Mouse (Mus musculus) c-Kit-positive CD71-positive TER-119-positive erythroid progenitor cells, embryonic 14.5 days (primary cell): ENCODE measurements around the gene Zfp955b.
"Not testable (repeated sequence)": the region's sequence is repeated elsewhere in the genome, so short reads cannot be mapped to it uniquely, and the experiment has no call there.

Source experiments
- DNase-seq: peaks from one replicate; pipeline ENCODE4 v3.0.0-alpha.2; 2013; ENCODE audit warnings: low spot score

Gene Zfp955b

GRCm38 (mm10) chr17:33289039-33289875, at the start of gene Zfp955b:
Gene Zfp955b (plus strand): TSS chr17:33289544.
- not testable (repeated sequence) for DNase-seq

GRCm38 (mm10) chr17:33254530-33255318, 34.6 kb upstream of the Zfp955b start, which contains the start of gene Zfp955a:
Gene Zfp955a (minus strand): TSS chr17:33255145.
- not testable (repeated sequence) for DNase-seq

- DNase-seq, result not testable (repeated sequence)
Observed at GRCm38 (mm10) chr17:33255319-33255657, 34.1 kb upstream of the Zfp955b start.

DNA sequence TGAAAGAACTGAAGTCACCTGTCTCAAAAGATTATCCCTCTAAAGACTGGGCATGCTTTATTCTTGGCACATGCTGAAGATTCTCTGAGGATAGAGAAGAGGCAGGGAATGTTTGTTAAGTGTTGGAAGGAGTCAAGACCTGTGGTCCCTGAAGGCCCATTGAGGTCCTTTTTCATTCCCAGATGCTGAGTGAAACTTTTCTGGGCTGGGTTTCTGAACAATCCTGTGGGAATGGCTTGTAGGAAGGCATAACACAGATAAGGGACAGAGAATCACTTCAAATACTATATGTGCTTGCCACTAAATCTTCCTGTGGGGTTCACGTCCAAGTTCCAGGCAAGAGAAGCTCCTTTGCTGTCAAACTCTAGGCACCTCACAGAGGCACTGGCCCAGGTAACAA, 25.0 kb upstream of the Zfp955b start, which contains the start of gene Olfr63:
Gene Olfr63 (plus strand): TSS at position 301 of the 400 bp plus-strand sequence.
- no peak for DNase-seq

DNA sequence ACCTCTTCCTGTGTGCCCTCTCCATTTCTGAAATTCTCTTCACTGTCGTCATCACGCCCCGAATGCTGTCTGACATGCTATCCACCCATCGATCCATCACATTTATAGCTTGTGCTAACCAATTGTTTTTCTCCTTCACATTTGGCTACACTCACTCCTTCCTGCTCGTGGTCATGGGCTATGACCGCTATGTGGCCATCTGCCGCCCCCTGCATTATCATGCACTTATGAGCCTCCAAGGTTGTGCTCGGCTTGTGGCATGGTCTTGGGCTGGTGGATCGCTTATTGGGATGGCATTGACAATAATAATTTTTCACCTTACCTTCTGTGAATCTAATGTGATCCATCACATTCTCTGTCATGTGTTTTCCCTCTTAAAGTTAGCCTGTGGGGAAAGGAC, 20.4 kb upstream of the Zfp955b start:
- DNase-seq, result no peak

DNA sequence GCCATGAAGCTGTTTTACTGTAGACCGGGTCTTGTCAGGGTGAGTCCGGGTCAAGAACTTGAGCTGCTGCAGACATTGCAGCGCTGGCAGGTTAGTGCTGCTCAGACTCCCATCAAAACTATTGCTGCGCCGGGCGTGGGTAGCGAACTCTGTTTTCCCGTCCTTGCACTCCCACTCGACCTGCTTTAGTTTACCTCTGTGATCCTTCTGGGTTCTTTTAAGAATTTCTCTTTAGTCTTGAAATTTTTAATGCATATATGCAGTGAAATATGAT, 469 bp downstream of the Zfp955b start:
- not testable (repeated sequence) for DNase-seq

DNA sequence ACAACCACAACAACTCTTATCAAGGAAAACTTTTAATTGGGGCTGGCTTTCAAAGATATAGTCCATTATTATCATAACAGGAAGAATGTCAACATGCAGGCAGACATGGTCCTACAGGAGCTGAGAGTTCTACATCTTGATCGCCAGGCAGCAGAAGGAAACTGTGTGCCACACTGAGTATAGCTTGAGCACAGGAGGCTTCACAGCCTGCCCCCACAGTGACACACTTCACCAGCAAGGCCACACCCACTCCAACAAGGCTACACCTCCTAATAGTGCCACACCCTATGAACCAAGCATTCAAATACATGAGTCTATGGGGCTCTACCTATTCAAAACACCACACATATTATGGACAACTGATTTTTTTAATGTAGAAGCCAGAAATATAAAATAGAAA, 63.6 kb downstream of the Zfp955b start:
- DNase-seq, result peak; percentile 15
